Mouse (Mus musculus): ENCODE data around the gene Hist1h2bn.
"Not testable (repeated sequence)": the region's sequence is repeated elsewhere in the genome, so short reads cannot be mapped to it uniquely, and the experiment has no call there.

Gene Hist1h2bn

DNA sequence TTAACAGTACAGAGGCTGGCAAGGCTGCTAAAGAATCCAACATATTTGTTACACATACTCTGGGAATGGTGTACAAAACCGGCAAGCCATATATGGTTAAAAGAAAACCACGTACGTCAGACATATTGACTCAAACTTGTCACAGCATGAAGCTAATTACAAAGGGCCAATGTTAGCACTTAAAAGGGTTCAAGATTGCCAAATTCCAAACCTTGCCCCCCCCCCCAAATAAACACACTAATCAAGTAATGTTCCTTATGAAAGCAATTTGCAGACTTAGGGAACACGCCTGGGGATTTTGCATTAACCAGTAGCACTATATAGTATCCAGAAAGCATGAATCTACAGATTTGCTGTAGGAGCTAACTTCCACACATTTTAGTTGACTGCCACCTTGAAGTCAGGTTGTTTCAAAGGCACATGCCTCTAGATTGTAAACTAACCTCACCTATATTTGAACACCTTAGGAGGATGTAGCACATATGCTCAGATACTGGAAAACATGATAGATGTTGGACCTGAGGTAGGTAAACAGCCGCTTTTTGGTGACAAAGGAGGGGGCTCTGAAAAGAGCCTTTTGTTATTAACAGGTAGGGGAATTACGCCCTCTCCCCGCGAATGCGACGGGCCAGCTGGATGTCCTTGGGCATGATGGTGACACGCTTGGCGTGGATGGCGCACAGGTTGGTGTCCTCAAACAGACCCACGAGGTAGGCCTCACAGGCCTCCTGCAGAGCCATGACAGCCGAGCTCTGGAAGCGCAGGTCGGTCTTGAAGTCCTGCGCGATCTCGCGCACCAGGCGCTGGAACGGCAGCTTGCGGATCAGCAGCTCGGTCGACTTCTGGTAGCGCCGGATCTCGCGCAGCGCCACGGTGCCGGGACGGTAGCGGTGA is 28.7 kb downstream of the Hist1h2bn start:
- peak; percentile 12 to 21 for DNase-seq

DNA sequence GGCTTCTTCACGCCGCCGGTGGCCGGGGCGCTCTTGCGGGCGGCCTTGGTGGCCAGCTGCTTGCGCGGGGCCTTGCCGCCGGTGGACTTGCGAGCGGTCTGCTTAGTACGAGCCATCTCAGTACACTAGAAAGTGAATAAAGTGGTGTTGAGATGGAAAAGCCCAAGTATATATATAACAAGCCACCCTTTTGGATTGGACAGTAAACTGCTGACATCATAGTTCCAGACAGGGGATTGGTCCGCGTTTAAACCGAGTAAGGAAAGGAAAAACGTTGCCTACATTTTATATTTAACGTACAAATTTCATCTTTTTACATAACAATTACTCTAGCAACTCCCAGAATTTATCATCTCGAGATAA is 29.3 kb downstream of the Hist1h2bn start, which contains the start of gene Hist1h3i:
Gene Hist1h3i, minus strand, starts transcription at position 116 of the 363 bp plus-strand sequence.
- DNase-seq, result peak; percentile 41 to 66

DNA sequence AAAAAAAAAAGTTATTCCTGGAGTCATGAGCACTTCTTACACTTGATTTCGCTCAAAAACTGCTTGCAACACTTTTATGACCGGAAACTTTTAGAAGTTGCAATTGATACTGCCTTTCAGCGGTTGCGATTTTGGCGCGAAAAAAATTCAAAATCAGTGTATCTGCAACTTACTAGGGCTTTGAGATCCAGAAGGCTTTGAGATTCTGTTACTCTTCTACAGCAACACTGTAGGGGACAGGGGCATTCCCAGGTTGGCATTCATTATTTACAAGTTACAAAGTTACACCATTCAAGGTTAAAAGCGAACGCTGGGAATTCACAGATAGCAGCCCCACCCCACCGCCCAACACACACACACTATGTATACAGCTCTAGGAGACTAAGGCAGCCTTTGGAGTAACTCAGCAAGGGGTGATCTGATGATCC is 29.8 kb downstream of the Hist1h2bn start:
- no peak for DNase-seq

DNA sequence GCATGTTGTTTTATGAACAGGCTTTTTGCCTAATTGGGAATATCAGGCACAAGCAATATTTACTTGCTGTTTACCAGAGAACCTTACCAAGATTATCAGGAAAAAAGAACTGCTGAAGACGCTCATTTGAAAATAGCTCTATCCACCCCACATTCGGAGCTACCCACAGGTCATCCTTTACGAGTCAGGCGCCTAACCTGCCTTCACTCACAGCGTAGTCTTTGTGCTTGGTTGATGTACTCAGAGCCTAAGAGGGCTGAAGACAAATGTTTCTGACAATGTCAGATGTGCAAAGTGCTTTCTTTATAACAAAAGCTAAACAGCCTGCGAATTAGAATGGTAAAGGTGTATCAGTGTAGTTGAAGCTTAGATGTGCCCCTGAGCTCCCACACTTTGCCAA is 30.4 kb downstream of the Hist1h2bn start:
- DNase-seq, result no peak

DNA sequence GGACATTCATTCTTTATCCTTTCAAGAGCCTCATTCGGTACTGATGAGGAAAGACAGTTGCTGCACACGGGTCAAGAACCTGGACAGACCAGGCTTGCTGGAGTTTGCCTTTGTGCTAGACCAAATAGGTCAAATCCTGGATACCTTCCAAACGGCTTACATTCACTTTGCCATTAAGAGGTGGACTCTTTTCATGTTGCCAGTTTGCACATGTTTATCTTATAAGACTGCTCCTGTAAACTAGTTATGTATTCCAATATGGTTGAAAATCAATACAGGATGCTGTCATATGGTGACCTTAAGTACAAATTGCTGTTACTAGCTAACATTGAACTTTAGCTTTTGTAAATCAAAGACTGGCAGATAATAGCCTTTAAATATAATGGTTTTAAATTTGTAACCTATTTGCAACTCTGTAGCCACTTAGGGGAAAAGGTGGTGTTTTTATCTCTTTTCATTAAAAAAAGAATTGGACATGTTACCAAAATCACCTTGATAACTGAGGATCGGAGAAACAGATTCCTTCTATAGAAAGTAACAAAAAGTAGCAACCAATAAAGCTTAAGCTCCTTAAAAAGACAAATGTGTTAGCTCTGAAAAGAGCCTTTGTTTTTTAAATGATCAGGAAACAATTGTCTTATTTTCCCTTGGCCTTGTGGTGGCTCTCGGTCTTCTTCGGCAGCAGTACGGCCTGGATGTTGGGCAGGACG is 32.4 kb downstream of the Hist1h2bn start:
- DNase-seq, result no peak

DNA sequence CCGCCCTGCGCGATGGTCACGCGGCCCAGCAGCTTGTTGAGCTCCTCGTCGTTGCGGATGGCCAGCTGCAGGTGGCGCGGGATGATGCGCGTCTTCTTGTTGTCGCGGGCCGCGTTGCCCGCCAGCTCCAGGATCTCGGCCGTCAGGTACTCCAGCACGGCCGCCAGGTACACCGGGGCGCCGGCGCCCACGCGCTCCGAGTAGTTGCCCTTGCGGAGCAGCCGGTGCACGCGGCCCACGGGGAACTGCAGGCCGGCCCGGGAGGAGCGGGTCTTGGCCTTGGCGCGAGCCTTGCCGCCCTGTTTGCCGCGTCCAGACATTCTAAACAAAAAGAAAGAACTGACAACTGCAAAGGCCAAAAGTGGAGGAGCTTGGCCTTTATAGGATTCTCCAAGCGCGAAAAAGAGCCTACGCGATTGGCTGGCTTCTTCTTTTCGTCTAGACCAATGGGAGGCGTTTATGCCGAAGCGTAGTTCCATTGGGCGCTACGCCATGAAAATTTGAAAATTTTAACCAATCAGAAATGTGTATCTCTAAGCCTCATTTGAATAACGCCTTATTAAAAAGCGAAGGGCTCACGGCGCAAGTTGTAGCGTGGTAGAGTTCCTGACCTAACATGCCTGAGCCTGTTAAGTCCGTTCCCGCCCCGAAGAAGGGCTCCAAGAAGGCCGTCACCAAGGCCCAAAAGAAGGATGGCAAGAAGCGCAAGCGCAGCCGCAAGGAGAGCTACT is 33.1 kb downstream of the Hist1h2bn start, which contains the start of the genes Hist1h2an and Hist1h2bp:
Gene Hist1h2an, minus strand, starts transcription at position 320 of the 731 bp plus-strand sequence.
Gene Hist1h2bp, plus strand, starts transcription at position 563 of the 731 bp plus-strand sequence.
- DNase-seq, result peak; percentile 78 to 90

DNA sequence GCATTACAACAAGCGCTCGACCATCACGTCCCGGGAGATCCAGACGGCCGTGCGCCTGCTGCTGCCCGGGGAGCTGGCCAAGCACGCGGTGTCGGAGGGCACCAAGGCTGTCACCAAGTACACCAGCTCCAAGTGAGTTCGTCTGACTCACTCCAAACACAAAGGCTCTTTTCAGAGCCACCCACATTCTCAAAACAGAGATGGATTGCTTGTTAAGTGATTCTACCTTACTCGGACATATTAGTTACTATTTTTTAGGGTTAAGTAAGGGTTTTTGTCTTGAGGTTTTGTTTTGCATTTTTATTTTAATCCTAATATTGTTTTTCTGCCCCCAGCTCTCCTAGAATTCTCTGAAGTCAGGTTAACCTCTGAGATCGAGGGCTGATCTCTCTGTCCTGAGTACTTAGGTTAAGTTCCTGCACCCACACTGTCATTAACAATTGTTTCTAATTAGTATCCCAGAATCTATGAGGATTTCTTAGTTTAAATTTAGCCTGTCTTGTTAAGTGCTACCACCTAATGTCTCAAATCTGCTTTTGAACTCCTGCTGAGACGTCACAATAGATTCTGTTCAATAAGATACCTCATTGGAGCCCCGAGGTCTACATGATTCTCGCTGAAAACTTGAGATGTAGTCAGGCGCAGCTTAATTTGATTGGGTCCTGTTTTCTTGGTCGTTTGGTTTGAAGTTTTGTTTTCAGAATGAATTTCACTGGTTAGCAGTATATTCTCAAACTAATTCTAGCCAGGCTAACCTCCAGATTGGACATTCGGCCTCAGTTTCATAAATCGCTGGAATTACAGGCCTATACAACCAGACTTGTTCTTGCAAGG is 34.1 kb downstream of the Hist1h2bn start:
- DNase-seq, result no peak

DNA sequence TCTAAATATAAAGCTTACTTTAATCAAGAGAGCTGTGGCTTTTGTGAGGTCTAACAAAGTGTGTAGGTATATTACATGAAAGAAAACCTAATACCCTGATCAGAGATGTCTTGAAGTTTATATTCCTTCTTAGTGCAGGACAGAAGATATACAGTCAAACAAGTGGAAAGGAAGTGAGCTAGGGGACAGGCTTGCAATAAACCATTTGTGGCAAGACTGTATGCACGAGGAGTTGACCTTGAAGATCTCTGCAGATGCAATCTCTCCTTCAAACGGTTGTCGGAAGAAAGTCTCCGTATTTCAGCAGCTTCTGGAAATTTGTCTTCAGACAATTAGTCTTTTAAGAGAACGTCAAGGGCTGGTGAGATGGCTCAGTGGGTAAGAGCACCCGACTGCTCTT is 36.0 kb downstream of the Hist1h2bn start:
- no peak for DNase-seq

GRCm38 (mm10) chr13:21790601-21791283 is 36.8 kb downstream of the Hist1h2bn start:
- no peak for DNase-seq

GRCm38 (mm10) chr13:21795584-21795983 is 41.7 kb downstream of the Hist1h2bn start:
- no peak for DNase-seq

- not testable (repeated sequence) for DNase-seq
Observed at GRCm38 (mm10) chr13:21797163-21797562, 43.2 kb downstream of the Hist1h2bn start.

DNA sequence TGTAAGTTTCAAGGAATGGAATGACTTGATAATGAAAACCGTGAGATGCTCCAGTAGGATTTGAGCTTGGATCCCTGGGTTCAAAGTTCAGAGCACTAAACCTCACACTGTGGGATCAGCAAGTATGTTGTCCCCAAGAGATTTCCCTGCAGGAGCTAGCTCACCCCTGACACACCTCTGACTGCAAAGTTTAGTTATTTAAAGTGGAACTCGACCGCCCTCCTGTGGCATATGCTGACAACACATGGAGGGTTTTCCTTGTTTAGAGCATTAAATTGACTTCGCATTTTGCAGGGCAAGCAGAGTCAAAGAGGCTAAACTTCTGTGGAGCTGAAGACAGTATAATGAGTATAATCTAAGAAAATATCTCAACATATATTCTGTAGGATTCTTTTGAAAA is 49.1 kb downstream of the Hist1h2bn start:
- DNase-seq, result not testable (repeated sequence)
